Mouse (Mus musculus) embryonic facial prominence, embryonic 13.5 days (tissue): ENCODE measurements around the gene March6. TPM values are rescaled to one million over a fixed set of nuclear protein-coding genes. Genes with fewer than 3 reads are reported as not detected.
A peak's percentile ranks its signal among the peaks of the same experiment; 100 is the strongest.

Experiments used
- ATAC-seq: fragments of 200-750 bp; cut with Nextera tagmentation; 2 replicates; pipeline ENCODE4 v1.8.0; 2017; ENCODE audit warnings: low read depth; ENCODE audit not compliant: insufficient number of reproducible peaks, insufficient read depth, low FRiP score, low TSS enrichment
- H3K27ac ChIP-seq: fragments of 300-500 bp; sonication (generic); 2 replicates; pipeline ENCODE4 v1.5.1; 2015; ENCODE audit warnings: moderate library complexity, mild to moderate bottlenecking, inconsistent platforms
- H3K27me3 ChIP-seq: fragments of 300-500 bp; sonication (generic); 2 replicates; pipeline ENCODE4 v1.6.1; 2015; ENCODE audit warnings: mild to moderate bottlenecking, inconsistent platforms
- H3K36me3 ChIP-seq: fragments of 300-500 bp; sonication (generic); 2 replicates; pipeline ENCODE4 v1.6.1; 2015; ENCODE audit warnings: mild to moderate bottlenecking, inconsistent platforms
- H3K4me1 ChIP-seq: fragments of 300-500 bp; sonication (generic); 2 replicates; pipeline ENCODE4 v1.6.1; 2015; ENCODE audit warnings: inconsistent platforms
- H3K4me2 ChIP-seq: fragments of 300-500 bp; sonication (generic); 2 replicates; pipeline ENCODE4 v1.6.1; 2015; ENCODE audit warnings: moderate library complexity, mild to moderate bottlenecking, inconsistent platforms
- H3K4me3 ChIP-seq: fragments of 300-500 bp; sonication (generic); 2 replicates; pipeline ENCODE4 v1.5.1; 2015; ENCODE audit warnings: mild to moderate bottlenecking, inconsistent platforms
- H3K9ac ChIP-seq: fragments of 300-500 bp; sonication (generic); 2 replicates; pipeline ENCODE4 v1.6.1; 2015; ENCODE audit warnings: mild to moderate bottlenecking, inconsistent platforms
- H3K9me3 ChIP-seq: fragments of 300-500 bp; sonication (generic); 2 replicates; pipeline ENCODE4 v1.6.1; 2016; ENCODE audit warnings: inconsistent platforms
- WGBS: fragments of 180-500 bp; shearing (Covaris S2); methylation state at CpG from one replicate; pipeline ENCODE4 v1.1.7; 2015; ENCODE audit warnings: mixed read lengths; 5-methylcytosine and 5-hydroxymethylcytosine counted together
- polyA plus RNA-seq: library from polyadenylated mRNA; unstranded; fragments of >200 nt; fragmentation: Nextera tagmentation; extraction: Ambion mirVana; gene quantifications from 2 replicates; pipeline ENCODE4 v1.2.1, GENCODE M21; 2015

Gene March6
- polyA plus RNA-seq, 1 experiment from 2014 or later, result 29.1 TPM

GRCm38 (mm10) chr15:31563577-31564546, 33.0 kb upstream of the March6 start:
- H3K4me2 ChIP-seq, result peak overlapping the region; percentile 29
- peaks cover 12% of the 10 kb centered on the region for H3K4me1 ChIP-seq
- H3K27ac ChIP-seq, result no peak overlapping the region
- H3K4me3 ChIP-seq, result no peak overlapping the region
- H3K36me3 ChIP-seq, result no peaks in the 10 kb centered on the region
- no peaks in the 10 kb centered on the region for H3K27me3 ChIP-seq
- no peak for ATAC-seq
- 0 out of 2 replicates have a peak overlapping the region, but pooled peaks have one; percentile 16 for H3K9ac ChIP-seq
- 43% methylated on average over 19 of the region's 19 CpGs for WGBS
- H3K9me3 ChIP-seq, result no peaks in the 10 kb centered on the region

- no peak overlapping the region for H3K4me2 ChIP-seq
- WGBS, result 82% methylated on average over 8 of the region's 8 CpGs
Observed at GRCm38 (mm10) chr15:31562847-31563246, 32.0 kb upstream of the March6 start.

DNA sequence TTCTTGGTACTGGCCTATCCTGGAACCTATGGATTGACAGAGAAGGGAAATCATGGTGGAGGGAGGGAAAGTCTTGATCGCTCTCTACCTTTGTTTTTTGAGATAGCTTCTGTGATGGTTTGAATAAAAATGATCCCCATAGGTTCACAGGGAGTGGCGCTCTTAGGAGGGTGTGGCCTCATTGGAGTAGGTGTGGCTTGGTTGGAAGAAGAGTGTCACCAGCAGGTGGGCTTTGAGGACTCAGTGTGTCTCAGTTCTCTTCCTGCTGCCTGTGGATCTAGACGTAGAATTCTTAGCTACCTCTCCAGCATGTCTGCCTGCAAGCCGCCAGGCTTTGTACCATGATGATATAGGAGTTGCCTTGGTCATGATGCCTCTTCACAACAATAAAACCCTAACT, 31.1 kb upstream of the March6 start:
- WGBS, result 94% methylated on average over 4 of the region's 4 CpGs
- ATAC-seq, result no peak

More at GRCm38 (mm10) chr15:31562847-31563246, 32.0 kb upstream of the March6 start:
- Histone ChIP-seq H3K27me3 (no peaks in the 10 kb centered on the region), H3K36me3 (no peaks in the 10 kb centered on the region), H3K27ac (no peak overlapping the region), H3K9me3 (no peaks in the 10 kb centered on the region), H3K4me3 (no peak overlapping the region), H3K9ac (no peak overlapping the region), H3K4me1 (peaks cover 8% of the 10 kb centered on the region; the same call in 1 of the 2 replicates)
- no peak for ATAC-seq

GRCm38 (mm10) chr15:31561390-31561789, 30.5 kb upstream of the March6 start:
- Histone ChIP-seq H3K4me1 (peaks cover 8% of the 10 kb centered on the region; the same call in 1 of the 2 replicates), H3K4me3 (no peak overlapping the region), H3K9ac (no peak overlapping the region), H3K9me3 (no peaks in the 10 kb centered on the region), H3K27me3 (no peaks in the 10 kb centered on the region), H3K27ac (no peak overlapping the region), H3K4me2 (no peak overlapping the region), H3K36me3 (no peaks in the 10 kb centered on the region)
- WGBS, result 83% methylated on average over 6 of the region's 6 CpGs
- no peak for ATAC-seq

More for the DNA sequence above, 31.1 kb upstream of the March6 start:
- Histone ChIP-seq H3K4me2 (no peak overlapping the region), H3K4me3 (no peak overlapping the region), H3K27ac (no peak overlapping the region), H3K27me3 (no peaks in the 10 kb centered on the region), H3K9ac (no peak overlapping the region), H3K36me3 (no peaks in the 10 kb centered on the region), H3K9me3 (no peaks in the 10 kb centered on the region), H3K4me1 (peaks cover 8% of the 10 kb centered on the region; the same call in 1 of the 2 replicates)

DNA sequence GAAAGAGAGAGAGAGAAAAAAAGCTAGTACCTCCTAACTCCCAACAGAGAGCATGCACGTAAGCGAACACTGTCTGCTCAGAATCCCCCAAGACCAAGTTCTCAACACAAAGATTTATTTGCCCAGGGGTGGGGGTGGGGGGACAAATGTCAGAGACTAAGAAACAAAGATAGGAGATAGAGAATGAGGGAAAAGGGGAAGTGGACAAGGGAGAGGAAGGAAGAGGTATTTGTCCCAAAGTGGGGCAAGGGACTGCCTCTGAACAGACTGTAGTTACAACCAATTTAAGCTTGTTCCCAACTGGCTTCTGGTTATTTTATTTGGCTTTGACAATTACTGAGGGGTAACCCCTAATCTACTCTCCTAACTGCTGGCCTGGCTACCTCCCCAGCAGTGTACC, 24.0 kb upstream of the March6 start:
- Histone ChIP-seq H3K9ac (no peak overlapping the region), H3K9me3 (no peaks in the 10 kb centered on the region), H3K4me3 (no peak overlapping the region), H3K27ac (no peak overlapping the region), H3K36me3 (no peaks in the 10 kb centered on the region), H3K4me1 (no peaks in the 10 kb centered on the region), H3K4me2 (no peak overlapping the region), H3K27me3 (no peaks in the 10 kb centered on the region)
- 87% methylated on average over 2 of the region's 2 CpGs for WGBS
- ATAC-seq, result no peak

DNA sequence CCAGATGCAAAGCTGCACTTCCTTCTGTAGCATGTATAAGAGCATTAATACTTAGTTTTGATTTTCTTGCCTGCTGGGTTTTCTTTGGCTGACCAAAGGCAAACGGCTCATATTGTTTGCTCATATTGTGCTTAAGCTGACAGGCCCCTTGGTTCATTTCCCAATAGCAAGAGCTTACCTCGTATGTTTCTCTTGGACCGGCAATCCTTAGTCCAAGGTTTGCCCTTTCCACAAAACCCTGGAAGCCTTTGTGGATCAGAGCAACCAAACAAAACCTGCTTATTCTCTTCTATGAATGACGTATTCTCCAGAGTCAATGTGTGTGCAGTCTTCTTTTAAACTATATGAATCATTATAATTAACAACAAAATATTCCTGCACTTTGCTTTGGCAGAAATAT, 19.5 kb upstream of the March6 start:
- H3K9me3 ChIP-seq, result no peaks in the 10 kb centered on the region
- 0 out of 2 replicates have a peak, but pooled peaks cover 3% of the 10 kb centered on the region for H3K4me1 ChIP-seq
- no peak overlapping the region for H3K4me3 ChIP-seq
- no peak overlapping the region for H3K4me2 ChIP-seq
- ATAC-seq, result no peak
- H3K36me3 ChIP-seq, result no peaks in the 10 kb centered on the region
- H3K27ac ChIP-seq, result no peak overlapping the region
- no peaks in the 10 kb centered on the region for H3K27me3 ChIP-seq
- H3K9ac ChIP-seq, result no peak overlapping the region
- 85% methylated on average over 4 of the region's 4 CpGs for WGBS

DNA sequence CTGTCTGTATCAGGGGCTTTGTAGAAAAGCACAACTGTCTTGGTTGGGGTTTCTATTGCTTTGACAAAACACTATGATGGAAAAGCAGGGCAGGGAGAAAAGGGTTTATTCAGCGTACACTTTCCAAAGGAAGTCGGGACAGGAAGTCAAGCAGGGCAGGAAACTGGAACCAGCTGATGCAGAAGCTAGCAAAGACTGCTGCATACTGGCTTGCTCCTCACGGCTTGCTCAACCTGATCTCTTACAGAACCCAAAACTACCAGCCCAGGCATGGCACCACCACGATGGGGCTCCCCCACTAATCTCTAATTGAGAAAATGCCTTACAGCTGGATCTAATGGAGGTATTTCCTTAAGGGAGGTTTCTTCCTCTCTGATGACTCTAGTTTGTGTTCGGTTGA, 16.6 kb upstream of the March6 start:
- WGBS, result 15% methylated on average over 5 of the region's 5 CpGs
- Histone ChIP-seq H3K27ac (no peak overlapping the region), H3K4me2 (no peak overlapping the region)

GRCm38 (mm10) chr15:31546291-31546690, 15.4 kb upstream of the March6 start:
- no peak for ATAC-seq
- no peak overlapping the region for H3K4me3 ChIP-seq
- WGBS, result 84% methylated on average over 6 of the region's 6 CpGs

More for the DNA sequence above, 16.6 kb upstream of the March6 start:
- H3K27me3 ChIP-seq, result no peaks in the 10 kb centered on the region
- no peak overlapping the region for H3K9ac ChIP-seq
- H3K4me3 ChIP-seq, result no peak overlapping the region
- H3K36me3 ChIP-seq, result no peaks in the 10 kb centered on the region
- peaks cover 9% of the 10 kb centered on the region for H3K4me1 ChIP-seq
- ATAC-seq, result no peak
- H3K9me3 ChIP-seq, result no peaks in the 10 kb centered on the region

GRCm38 (mm10) chr15:31545058-31545457, 14.2 kb upstream of the March6 start:
- Histone ChIP-seq H3K9ac (no peak overlapping the region), H3K4me1 (peaks cover 21% of the 10 kb centered on the region), H3K27ac (no peak overlapping the region), H3K9me3 (no peaks in the 10 kb centered on the region), H3K27me3 (no peaks in the 10 kb centered on the region), H3K36me3 (no peaks in the 10 kb centered on the region), H3K4me3 (no peak overlapping the region), H3K4me2 (no peak overlapping the region)
- ATAC-seq, result no peak
- WGBS, result 67% methylated on average over 1 of the region's 1 CpGs

More at GRCm38 (mm10) chr15:31546291-31546690, 15.4 kb upstream of the March6 start:
- Histone ChIP-seq H3K4me1 (peaks cover 17% of the 10 kb centered on the region), H3K9ac (no peak overlapping the region), H3K27ac (no peak overlapping the region), H3K9me3 (no peaks in the 10 kb centered on the region), H3K4me2 (no peak overlapping the region), H3K27me3 (no peaks in the 10 kb centered on the region), H3K36me3 (no peaks in the 10 kb centered on the region)

- H3K27me3 ChIP-seq, result no peaks in the 10 kb centered on the region
- H3K4me2 ChIP-seq, result no peak overlapping the region
- H3K9me3 ChIP-seq, result no peaks in the 10 kb centered on the region
- ATAC-seq, result no peak
- no peaks in the 10 kb centered on the region for H3K36me3 ChIP-seq
- 29% methylated on average over 3 of the region's 3 CpGs for WGBS
- H3K9ac ChIP-seq, result no peak overlapping the region
- H3K27ac ChIP-seq, result no peak overlapping the region
- peaks cover 23% of the 10 kb centered on the region for H3K4me1 ChIP-seq
- no peak overlapping the region for H3K4me3 ChIP-seq
Observed at GRCm38 (mm10) chr15:31543246-31543645, 12.4 kb upstream of the March6 start.

DNA sequence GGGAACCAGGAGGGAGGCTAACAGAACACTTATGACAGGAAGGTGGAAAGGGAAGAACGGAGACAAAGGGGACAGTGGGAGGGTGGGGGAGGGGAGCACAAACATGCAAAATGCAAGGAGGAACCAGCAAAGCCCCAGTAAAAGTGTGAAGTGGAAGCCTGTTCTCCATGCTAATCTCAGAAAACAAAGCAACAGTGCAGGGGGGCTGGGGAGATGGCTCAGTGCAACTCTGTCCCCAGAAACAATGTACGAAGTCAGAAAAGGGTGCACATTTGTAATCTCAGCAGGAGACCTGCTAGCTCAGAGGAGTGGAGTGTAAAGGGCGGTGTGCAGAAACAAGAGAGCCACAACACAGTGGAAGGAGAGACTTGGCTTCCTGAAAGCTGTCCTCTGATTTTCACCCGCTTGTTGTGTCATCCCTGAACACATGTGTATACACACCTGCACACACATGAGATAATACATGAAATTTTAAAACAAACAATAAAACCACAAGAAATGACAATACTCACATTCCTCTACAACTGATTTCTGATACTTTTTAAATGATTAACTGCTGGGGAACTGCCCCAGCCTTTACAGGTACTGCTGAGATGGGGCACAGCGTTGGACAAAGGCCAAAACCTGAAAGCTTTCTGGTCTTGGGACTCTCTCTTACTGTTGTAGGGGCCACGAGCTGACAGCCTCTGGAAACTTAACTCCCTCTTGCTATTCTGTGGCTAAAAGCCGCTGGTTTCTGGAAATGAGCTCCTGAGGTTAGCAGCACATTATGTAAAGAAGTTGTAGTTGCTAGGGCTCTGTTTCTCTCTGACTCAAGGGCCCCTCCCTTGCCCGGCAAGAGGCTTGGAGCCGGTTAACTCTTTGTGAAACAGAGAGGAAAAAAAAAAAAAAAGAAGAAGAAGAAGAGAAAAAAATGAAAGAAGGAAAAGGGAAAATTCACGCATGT, 11.4 kb upstream of the March6 start:
- Histone ChIP-seq H3K4me1 (peaks cover 20% of the 10 kb centered on the region), H3K9me3 (no peaks in the 10 kb centered on the region), H3K27ac (peak overlapping the region; percentile 73), H3K4me2 (peak overlapping the region; percentile 41), H3K36me3 (no peaks in the 10 kb centered on the region), H3K4me3 (no peak overlapping the region), H3K27me3 (no peaks in the 10 kb centered on the region), H3K9ac (0 out of 2 replicates have a peak overlapping the region, but pooled peaks have one; percentile 6)
- ATAC-seq, result no peak
- WGBS, result 10% methylated on average over 10 of the region's 10 CpGs
